Mouse (Mus musculus) splenic B cell, adult 2 months (primary cell): ENCODE results near the gene Rpl27.

Experiments
- DNase-seq: peaks from one replicate; pipeline ENCODE4 v3.0.0-alpha.2; 2011; ENCODE audit warnings: low read depth, low spot score
- H3K27me3 ChIP-seq: 2 replicates; pipeline ENCODE4 v1.6.1; 2012; ENCODE audit warnings: mild to moderate bottlenecking, low read length, moderate library complexity, mixed read lengths; ENCODE audit not compliant: control insufficient read depth, poor library complexity, insufficient read depth, severe bottlenecking
- H3K36me3 ChIP-seq: 2 replicates; pipeline ENCODE4 v1.6.1; 2012; ENCODE audit warnings: mild to moderate bottlenecking, low read length, moderate library complexity, mixed read lengths; ENCODE audit not compliant: control insufficient read depth, poor library complexity, insufficient read depth, severe bottlenecking

Gene Rpl27

GRCm38 (mm10) chr11:101442127-101442693 lies at the start of gene Rpl27:
Gene Rpl27 (plus strand): TSS chr11:101442298.
- H3K27me3 ChIP-seq: no peaks in the 10 kb centered on the region
- DNase-seq: peak; percentile 100
- H3K36me3 ChIP-seq: peaks cover 4% of the 10 kb centered on the region

- Histone ChIP-seq H3K27me3 (no peaks in the 10 kb centered on the region), H3K36me3 (no peaks in the 10 kb centered on the region)
- DNase-seq: peak; percentile 58
Measured at GRCm38 (mm10) chr11:101395110-101395509, 47.0 kb upstream of the Rpl27 start.

DNA sequence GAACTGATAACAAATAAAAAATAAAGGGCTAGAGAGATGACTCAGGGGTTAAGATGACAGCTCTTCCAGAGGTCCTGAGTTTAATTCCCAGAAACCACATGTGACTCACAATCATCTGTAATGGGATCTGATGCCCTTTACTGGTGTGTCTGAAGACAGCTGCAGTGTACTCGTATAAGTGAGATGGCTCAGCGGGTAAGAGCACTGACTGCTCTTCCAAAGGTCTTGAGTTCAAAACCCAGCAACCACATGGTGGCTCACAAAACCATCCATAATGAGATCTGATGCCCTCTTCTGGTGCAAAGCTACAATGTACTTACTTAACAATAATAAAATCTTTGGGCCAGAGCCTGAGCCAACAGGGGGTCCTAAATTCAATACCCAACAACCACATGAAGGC lies 26.8 kb upstream of the Rpl27 start:
- no peaks in the 10 kb centered on the region for H3K27me3 ChIP-seq
- no peaks in the 10 kb centered on the region; the same call in 1 of the 2 replicates for H3K36me3 ChIP-seq
- DNase-seq: peak; percentile 32

DNA sequence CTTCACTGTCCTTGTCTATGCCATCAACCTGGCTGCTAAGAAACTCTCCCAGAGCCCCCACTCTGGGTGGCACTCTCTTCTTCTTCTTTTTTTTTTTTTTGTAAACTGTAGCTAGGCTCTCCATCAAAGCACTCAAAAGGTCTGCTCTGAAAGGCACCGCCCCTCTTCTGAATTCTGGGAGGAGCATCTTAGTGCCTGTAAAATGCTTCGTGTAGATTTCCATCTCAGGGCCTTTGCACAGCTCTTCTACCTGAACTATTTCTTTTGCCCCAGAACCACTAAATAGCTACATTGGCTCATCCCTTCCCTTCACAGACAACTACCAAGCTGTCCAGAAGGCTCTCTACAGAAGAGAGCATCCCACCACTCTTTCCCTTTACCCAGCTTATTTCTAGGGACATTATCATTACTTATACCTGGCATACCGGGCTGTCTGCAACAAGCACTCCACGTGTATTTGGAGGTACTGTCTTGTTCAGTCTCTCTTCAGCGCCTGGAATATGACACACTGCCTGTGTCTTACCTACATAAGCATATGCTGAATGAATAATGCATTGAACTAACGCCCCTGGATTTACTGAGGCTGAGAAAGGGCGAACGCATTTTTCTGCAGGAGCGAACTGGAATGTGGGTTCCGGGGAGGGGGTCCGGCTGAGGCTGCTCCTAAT lies 25.5 kb upstream of the Rpl27 start:
- no peaks in the 10 kb centered on the region for H3K36me3 ChIP-seq
- DNase-seq: peak; percentile 26
- no peaks in the 10 kb centered on the region for H3K27me3 ChIP-seq

GRCm38 (mm10) chr11:101417101-101417855 lies 24.8 kb upstream of the Rpl27 start, which contains the start of gene Aarsd1:
Gene Aarsd1 (minus strand): TSS chr11:101417615.
- Histone ChIP-seq H3K36me3 (no peaks in the 10 kb centered on the region), H3K27me3 (no peaks in the 10 kb centered on the region)
- DNase-seq: peak; percentile 87

DNA sequence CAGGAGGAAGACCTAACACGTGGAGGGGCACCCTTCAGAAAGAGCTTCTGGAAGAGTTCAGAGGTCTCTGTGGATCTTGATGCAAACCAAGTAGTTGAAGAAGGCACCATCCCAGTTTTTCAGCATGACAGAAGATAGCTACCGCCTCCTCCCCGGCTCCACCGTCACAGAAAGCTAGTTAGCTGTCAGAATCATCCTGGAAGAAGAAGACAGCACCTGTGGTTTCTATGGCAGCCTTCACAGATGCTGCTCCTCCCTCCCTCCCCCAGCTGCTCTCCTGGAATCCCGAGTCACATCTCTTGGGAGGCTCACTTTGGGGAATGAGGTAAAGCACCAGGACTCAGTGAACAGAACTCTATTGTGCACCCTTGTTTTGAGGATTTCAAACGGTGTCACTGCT lies 23.1 kb upstream of the Rpl27 start:
- DNase-seq: no peak
- Histone ChIP-seq H3K36me3 (no peaks in the 10 kb centered on the region), H3K27me3 (no peaks in the 10 kb centered on the region)

GRCm38 (mm10) chr11:101419610-101420009 lies 22.5 kb upstream of the Rpl27 start:
- DNase-seq: peak; percentile 28
- no peaks in the 10 kb centered on the region for H3K36me3 ChIP-seq
- no peaks in the 10 kb centered on the region for H3K27me3 ChIP-seq

- DNase-seq: no peak
- H3K36me3 ChIP-seq: no peaks in the 10 kb centered on the region
- no peaks in the 10 kb centered on the region for H3K27me3 ChIP-seq
Measured at GRCm38 (mm10) chr11:101420148-101420547, 21.9 kb upstream of the Rpl27 start.

DNA sequence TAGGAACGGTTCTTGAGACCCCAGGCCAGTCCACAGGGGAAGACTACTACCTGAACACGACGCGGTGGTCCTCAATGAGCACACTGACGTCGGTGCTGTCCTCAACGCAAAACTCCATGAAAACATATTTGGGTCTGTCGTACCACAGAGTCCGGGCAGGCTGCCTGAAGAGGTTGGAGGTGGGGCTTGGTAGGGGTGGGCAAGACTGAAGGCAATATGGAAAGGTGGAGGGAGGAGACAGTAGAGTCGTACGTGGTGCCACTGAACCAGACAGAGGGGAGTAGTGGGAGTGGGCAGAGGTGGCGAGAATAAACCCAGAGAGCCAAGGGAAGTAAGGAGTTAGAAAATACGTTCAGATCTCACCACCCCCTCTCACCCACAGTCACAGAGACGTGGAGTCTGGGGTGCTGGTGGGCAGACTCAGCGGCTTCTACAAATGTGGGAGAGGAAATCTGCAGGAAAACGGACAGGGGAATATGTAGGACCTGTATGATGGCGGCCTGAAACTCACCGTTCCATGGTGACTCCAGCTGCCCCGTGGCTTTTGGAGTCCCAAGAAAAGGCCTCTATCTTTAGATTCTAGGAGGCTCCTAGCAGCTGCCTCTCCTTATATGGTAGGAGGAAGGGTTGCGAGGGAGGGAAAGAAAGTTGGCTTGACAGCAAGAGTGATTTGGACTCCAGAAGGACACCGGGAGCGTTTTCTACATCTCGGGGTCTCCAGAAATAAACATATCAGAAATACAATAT lies 17.8 kb upstream of the Rpl27 start, which contains the start of gene Gm27029:
Gm27029 (minus strand) TSS at position 692 of the 747 bp plus-strand sequence.
- Histone ChIP-seq H3K27me3 (no peaks in the 10 kb centered on the region), H3K36me3 (0 out of 2 replicates have a peak, but pooled peaks cover 2% of the 10 kb centered on the region)
- peak; percentile 15 for DNase-seq

GRCm38 (mm10) chr11:101424925-101425813 lies 16.9 kb upstream of the Rpl27 start, which contains the start of the genes Rundc1 and Ptges3l:
Gene Rundc1 (plus strand): TSS chr11:101425085.
Gene Ptges3l (minus strand): TSS chr11:101425333.
- no peaks in the 10 kb centered on the region for H3K27me3 ChIP-seq
- peak; percentile 98 for DNase-seq
- H3K36me3 ChIP-seq: peaks cover 4% of the 10 kb centered on the region; the same call in 1 of the 2 replicates

- H3K27me3 ChIP-seq: no peaks in the 10 kb centered on the region
- no peak for DNase-seq
- H3K36me3 ChIP-seq: peaks cover 4% of the 10 kb centered on the region
Measured at GRCm38 (mm10) chr11:101426165-101426564, 15.9 kb upstream of the Rpl27 start.

GRCm38 (mm10) chr11:101431327-101431726 lies 10.8 kb upstream of the Rpl27 start:
- Histone ChIP-seq H3K36me3 (peaks cover 4% of the 10 kb centered on the region), H3K27me3 (no peaks in the 10 kb centered on the region)
- no peak for DNase-seq

GRCm38 (mm10) chr11:101433396-101433795 lies 8.7 kb upstream of the Rpl27 start:
- peaks cover 4% of the 10 kb centered on the region for H3K36me3 ChIP-seq
- H3K27me3 ChIP-seq: no peaks in the 10 kb centered on the region
- no peak for DNase-seq
